15 mouse cellular contexts compared by ENCODE assay signal in the genomic region with DNA sequence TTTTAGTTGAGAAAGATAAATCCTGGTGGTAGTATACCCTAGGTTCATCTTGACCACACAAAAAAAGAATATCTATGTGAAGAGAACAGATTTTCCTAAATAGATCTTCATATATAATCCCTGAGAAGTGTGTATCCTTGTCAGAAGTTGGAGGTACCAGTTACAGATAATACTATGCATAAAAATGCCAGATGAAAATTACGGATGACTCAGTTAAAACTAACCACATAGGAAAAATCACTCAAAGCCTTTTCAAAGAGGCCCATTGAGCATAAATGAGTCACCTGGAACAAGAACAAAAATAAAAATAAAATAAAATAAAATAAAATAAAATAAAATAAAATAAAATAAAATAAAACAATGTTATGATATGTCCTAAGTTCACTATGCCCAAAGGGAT.
"Had no signal": no experiment of that assay in that cellular context is flagged by ENCODE, and none has a peak within 500 bp of the region (broad histone marks: within the 10 kb centered on the region; RNA-seq: fewer than 3 reads in every experiment).

No protein-coding gene starts in this region.

- H3K36me3 ChIP-seq: neural tube, embryonic 13.5 days; neural tube, embryonic 15.5 days; stomach, embryonic 15.5 days had no signal

- DNase-seq: retina, postnatal 1 day; right cerebral cortex, adult 18-20 months; right cerebral cortex, postnatal 14 days; right cerebral cortex, postnatal 25 days; right cerebral cortex, postnatal 4 days; spleen, adult 18-20 months; thymus, adult 18-20 months; thymus, adult 2 months; thymus, postnatal 14 days; thymus, postnatal 25 days; thymus, postnatal 36 days; thymus, postnatal 4 days had no signal

- H3K27me3 ChIP-seq: neural tube, embryonic 13.5 days; neural tube, embryonic 15.5 days; stomach, embryonic 15.5 days had no signal

- H3K4me3 ChIP-seq: neural tube, embryonic 13.5 days; neural tube, embryonic 15.5 days; stomach, embryonic 15.5 days had no signal
